Mouse (Mus musculus): ENCODE data around the gene Gm47429. TPM values are rescaled to one million over a fixed set of nuclear protein-coding genes. Genes with fewer than 3 reads are reported as not detected.
"Not testable (repeated sequence)": the region's sequence is repeated elsewhere in the genome, so short reads cannot be mapped to it uniquely, and the experiment has no call there.

Gene Gm47429
- not detected for total RNA-seq (2021)
- long read RNA-seq, experiment 1, result 0 reads
- long read RNA-seq, experiment 2, result 0 reads

- no peak for DNase-seq
Observed at GRCm38 (mm10) chr13:50443812-50444211, at the start of gene Gm47429. TSS of gene Gm47429 (minus strand) at chr13:50443912.

- not testable (repeated sequence) for DNase-seq
Observed at GRCm38 (mm10) chr13:50488510-50488909, 44.8 kb upstream of the Gm47429 start.

- DNase-seq, result no peak
Observed at GRCm38 (mm10) chr13:50467007-50467406, 23.3 kb upstream of the Gm47429 start, which contains the start of gene Nutm2. TSS of gene Nutm2 (plus strand) at chr13:50467307.

GRCm38 (mm10) chr13:50464621-50465562 lies 21.2 kb upstream of the Gm47429 start:
- peak; percentile 14 to 39 for DNase-seq

- not testable (repeated sequence) for DNase-seq
Observed at GRCm38 (mm10) chr13:50460433-50460832, 16.7 kb upstream of the Gm47429 start.

GRCm38 (mm10) chr13:50453426-50453825 lies 9.7 kb upstream of the Gm47429 start:
- no peak for DNase-seq

- not testable (repeated sequence) for DNase-seq
Observed at GRCm38 (mm10) chr13:50452266-50452665, 8.6 kb upstream of the Gm47429 start.

GRCm38 (mm10) chr13:50445261-50445660 lies 1.5 kb upstream of the Gm47429 start:
- DNase-seq, result no peak

GRCm38 (mm10) chr13:50426686-50427085 lies 17.0 kb downstream of the Gm47429 start:
- no peak for DNase-seq

- no peak for DNase-seq
Observed at GRCm38 (mm10) chr13:50424517-50424916, 19.2 kb downstream of the Gm47429 start.

- DNase-seq, result no peak
Observed at GRCm38 (mm10) chr13:50423625-50424209, 20.0 kb downstream of the Gm47429 start.

- DNase-seq, result no peak
Observed at GRCm38 (mm10) chr13:50418421-50418820, 25.3 kb downstream of the Gm47429 start.

GRCm38 (mm10) chr13:50417389-50418183 lies 26.1 kb downstream of the Gm47429 start, which contains the start of gene Fbxw17:
TSS of gene Fbxw17 (plus strand) at chr13:50417864.
- peak; percentile 82 to 86 for DNase-seq

Other genes with a start within 250 kb of the Gm47429 start
- gene Gm906, start 193.6 kb downstream of the Gm47429 start, total RNA-seq (2021), result not detected
- 10 to 100 TPM; 14.8 to 15.2 TPM for gene Fbxw17, start 26.0 kb downstream of the Gm47429 start, total RNA-seq (2021)
- gene Nutm2, start 23.4 kb upstream of the Gm47429 start, total RNA-seq (2021), result not detected
- not detected for gene Gm904, start 199.3 kb upstream of the Gm47429 start, total RNA-seq (2021)

Measured in adrenal gland, postnatal 36 days (tissue).